Mouse (Mus musculus): ENCODE measurements around the gene Snrnp200. TPM values are rescaled to one million over a fixed set of nuclear protein-coding genes. Genes with fewer than 3 reads are reported as not detected.

The Snrnp200 gene
- polyA plus RNA-seq, 2 experiments = 27.5 to 28.1 TPM

GRCm38 (mm10) chr2:127210701-127211100 lies 2.5 kb downstream of the Snrnp200 start:
- no peak overlapping the region for H3K27ac ChIP-seq
- H3K4me3 ChIP-seq (ENCODE audit: insufficient read depth in 1 of 2, low read depth in 2 of 2, low read length in 2 of 2) = no peak overlapping the region
- TF ChIP-seq EP300 (IDR thresholded peaks at IDR 0.05; ENCODE audit: low read depth) = no peak
- peaks cover 49% of the 10 kb centered on the region for H3K36me3 ChIP-seq (replicated peaks; ENCODE audit: control insufficient read depth, insufficient read depth, low read depth)
- peaks cover 7 to 12% of the 10 kb centered on the region in 2 experiments; a peak in 3 of 4 replicates for H3K4me1 ChIP-seq (replicated peaks; ENCODE audit: control insufficient read depth in 2 of 2, insufficient read depth in 2 of 2, low read length in 1 of 2)
- no peak overlapping the region for H3K4me2 ChIP-seq (ENCODE audit: low read depth)
- no peak overlapping the region for H3K9ac ChIP-seq (replicated peaks)
- WGBS (ENCODE audit: insufficient replicate concordance) = 84% methylated on average over 11 of the region's 11 CpGs
- H3K9me3 ChIP-seq (ENCODE audit: control insufficient read depth, low read length) = no peaks in the 10 kb centered on the region
- ATAC-seq (ENCODE audit: insufficient read depth) (no peak), DNase-seq (ENCODE audit: low read depth in 3 of 3, low spot score in 3 of 3) (no peak)
- no peaks in the 10 kb centered on the region for H3K27me3 ChIP-seq (ENCODE audit: control insufficient read depth, insufficient read depth, low read length)

GRCm38 (mm10) chr2:127217746-127218145 lies 9.6 kb downstream of the Snrnp200 start:
- DNase-seq (ENCODE audit: low read depth in 3 of 3, low spot score in 3 of 3) (no peak), ATAC-seq (ENCODE audit: insufficient read depth) (no peak)
- Histone ChIP-seq H3K4me2 (ENCODE audit: low read depth) (no peak overlapping the region), H3K36me3 (replicated peaks; ENCODE audit: control insufficient read depth, insufficient read depth, low read depth) (peaks cover 86% of the 10 kb centered on the region), H3K4me1 (replicated peaks; ENCODE audit: control insufficient read depth in 2 of 2, insufficient read depth in 2 of 2, low read length in 1 of 2) (no peaks in the 10 kb centered on the region), H3K9ac (replicated peaks) (no peak overlapping the region), H3K27me3 (ENCODE audit: control insufficient read depth, insufficient read depth, low read length) (no peaks in the 10 kb centered on the region), H3K4me3 (ENCODE audit: insufficient read depth in 1 of 2, low read depth in 2 of 2, low read length in 2 of 2) (no peak overlapping the region), H3K27ac (no peak overlapping the region), H3K9me3 (ENCODE audit: control insufficient read depth, low read length) (no peaks in the 10 kb centered on the region)
- WGBS (ENCODE audit: insufficient replicate concordance) = 89% methylated on average over 5 of the region's 5 CpGs
- TF ChIP-seq CTCF (IDR thresholded peaks at IDR 0.05; ENCODE audit: low read depth) = no peak
- no peak for TF ChIP-seq EP300 (IDR thresholded peaks at IDR 0.05; ENCODE audit: low read depth)

GRCm38 (mm10) chr2:127225261-127225660 lies 17.1 kb downstream of the Snrnp200 start:
- H3K36me3 ChIP-seq (replicated peaks; ENCODE audit: control insufficient read depth, insufficient read depth, low read depth) = peaks cover 91% of the 10 kb centered on the region
- TF ChIP-seq EP300 (IDR thresholded peaks at IDR 0.05; ENCODE audit: low read depth) = no peak
- TF ChIP-seq CTCF (IDR thresholded peaks at IDR 0.05; ENCODE audit: low read depth) = peak; percentile 31; the same call in 1 of the 2 replicates
- H3K4me3 ChIP-seq (ENCODE audit: insufficient read depth in 1 of 2, low read depth in 2 of 2, low read length in 2 of 2) = no peak overlapping the region
- H3K4me1 ChIP-seq (replicated peaks; ENCODE audit: control insufficient read depth in 2 of 2, insufficient read depth in 2 of 2, low read length in 1 of 2) = no peaks in the 10 kb centered on the region
- no peak overlapping the region for H3K9ac ChIP-seq (replicated peaks)
- ATAC-seq (ENCODE audit: insufficient read depth) (no peak), DNase-seq (ENCODE audit: low read depth in 3 of 3, low spot score in 3 of 3) (no peak)
- H3K27me3 ChIP-seq (ENCODE audit: control insufficient read depth, insufficient read depth, low read length) = no peaks in the 10 kb centered on the region
- 88% methylated on average over 3 of the region's 3 CpGs for WGBS (ENCODE audit: insufficient replicate concordance)
- H3K9me3 ChIP-seq (ENCODE audit: control insufficient read depth, low read length) = no peaks in the 10 kb centered on the region
- H3K4me2 ChIP-seq (ENCODE audit: low read depth) = no peak overlapping the region
- H3K27ac ChIP-seq = no peak overlapping the region

GRCm38 (mm10) chr2:127237897-127238610 lies 29.9 kb downstream of the Snrnp200 start:
- TF ChIP-seq EP300 (IDR thresholded peaks at IDR 0.05; ENCODE audit: low read depth) = no peak
- TF ChIP-seq CTCF (IDR thresholded peaks at IDR 0.05; ENCODE audit: low read depth) = no peak
- no peaks in the 10 kb centered on the region for H3K9me3 ChIP-seq (ENCODE audit: control insufficient read depth, low read length)

GRCm38 (mm10) chr2:127240065-127240464 lies 31.9 kb downstream of the Snrnp200 start:
- TF ChIP-seq EP300 (IDR thresholded peaks at IDR 0.05; ENCODE audit: low read depth) = no peak
- no peak for TF ChIP-seq CTCF (IDR thresholded peaks at IDR 0.05; ENCODE audit: low read depth)
- no peaks in the 10 kb centered on the region for H3K9me3 ChIP-seq (ENCODE audit: control insufficient read depth, low read length)
- no peaks in the 10 kb centered on the region for H3K27me3 ChIP-seq (ENCODE audit: control insufficient read depth, insufficient read depth, low read length)
- H3K4me1 ChIP-seq (replicated peaks; ENCODE audit: control insufficient read depth in 2 of 2, insufficient read depth in 2 of 2, low read length in 1 of 2) = no peaks in the 10 kb centered on the region
- 84% methylated on average over 2 of the region's 2 CpGs for WGBS (ENCODE audit: insufficient replicate concordance)
- DNase-seq (ENCODE audit: low read depth in 3 of 3, low spot score in 3 of 3) (no peak), ATAC-seq (ENCODE audit: insufficient read depth) (no peak)
- no peak overlapping the region for H3K4me3 ChIP-seq (ENCODE audit: insufficient read depth in 1 of 2, low read depth in 2 of 2, low read length in 2 of 2)
- H3K9ac ChIP-seq (replicated peaks) = no peak overlapping the region
- no peak overlapping the region for H3K4me2 ChIP-seq (ENCODE audit: low read depth)
- H3K36me3 ChIP-seq (replicated peaks; ENCODE audit: control insufficient read depth, insufficient read depth, low read depth) = peaks cover 66% of the 10 kb centered on the region
- no peak overlapping the region for H3K27ac ChIP-seq

More at GRCm38 (mm10) chr2:127237897-127238610, 29.9 kb downstream of the Snrnp200 start:
- Histone ChIP-seq H3K4me3 (ENCODE audit: insufficient read depth in 1 of 2, low read depth in 2 of 2, low read length in 2 of 2) (no peak overlapping the region), H3K4me1 (replicated peaks; ENCODE audit: control insufficient read depth in 2 of 2, insufficient read depth in 2 of 2, low read length in 1 of 2) (no peaks in the 10 kb centered on the region), H3K4me2 (ENCODE audit: low read depth) (no peak overlapping the region), H3K27ac (no peak overlapping the region), H3K9ac (replicated peaks) (no peak overlapping the region), H3K36me3 (replicated peaks; ENCODE audit: control insufficient read depth, insufficient read depth, low read depth) (peaks cover 76% of the 10 kb centered on the region), H3K27me3 (ENCODE audit: control insufficient read depth, insufficient read depth, low read length) (no peaks in the 10 kb centered on the region)
- ATAC-seq (ENCODE audit: insufficient read depth) (no peak), DNase-seq (ENCODE audit: low read depth in 3 of 3, low spot score in 3 of 3) (no peak)
- 85% methylated on average over 11 of the region's 11 CpGs for WGBS (ENCODE audit: insufficient replicate concordance)

Data from liver, embryonic 14.5 days (tissue).